Mouse (Mus musculus): Measurements from ENCODE around the gene Ikbkg.
"Not testable (repeated sequence)": the region's sequence is repeated elsewhere in the genome, so short reads cannot be mapped to it uniquely, and the experiment has no call there.

Ikbkg gene

GRCm38 (mm10) chrX:74392535-74393443 is at the start of gene Ikbkg, which contains the start of gene Fam3a:
Gene Ikbkg (plus strand): TSS chrX:74393290.
Gene Fam3a (minus strand): TSS chrX:74393272.
- DNase-seq (ENCODE audit: low read depth, low spot score), result peak; percentile 87

DNA sequence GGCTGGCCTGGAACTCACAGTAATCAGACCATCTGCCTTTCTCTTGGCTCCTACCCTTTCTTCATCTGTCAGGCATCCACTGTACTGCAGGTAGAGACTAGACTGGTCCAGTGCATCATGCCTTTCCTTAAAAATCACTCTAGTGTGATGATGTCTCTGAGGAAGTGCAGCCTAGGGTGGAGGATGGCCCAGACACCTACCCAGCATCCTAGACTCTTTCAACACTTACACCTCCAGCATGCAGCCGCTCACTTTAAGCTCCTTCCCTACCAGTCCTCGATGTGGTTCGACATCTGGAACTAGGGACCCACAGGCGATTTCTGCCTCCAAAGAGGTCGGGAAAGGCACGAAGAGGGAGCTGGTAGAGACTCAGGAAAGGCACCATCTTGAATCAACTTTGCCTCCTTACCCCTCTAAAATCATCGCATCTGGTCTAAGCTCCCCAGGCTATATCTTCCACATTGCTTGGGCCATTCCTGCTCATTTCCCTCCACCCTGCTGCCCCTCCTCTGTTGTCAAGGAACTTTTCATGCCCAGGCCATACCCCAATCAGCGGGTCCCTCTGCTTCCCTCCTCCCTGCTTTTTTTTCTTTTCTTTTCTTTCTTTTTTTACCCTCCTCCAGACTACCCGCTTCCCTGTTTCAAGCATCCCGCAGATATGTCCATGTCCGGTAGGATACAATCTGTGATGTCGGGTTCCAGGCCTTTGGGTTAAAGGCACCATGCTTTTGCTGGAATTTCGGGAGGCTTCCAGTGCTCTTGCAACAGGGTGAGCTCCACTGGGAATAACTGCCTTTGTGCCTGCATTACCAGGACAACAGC is 40.2 kb upstream of the Ikbkg start:
- DNase-seq (ENCODE audit: low read depth, low spot score), result no peak

DNA sequence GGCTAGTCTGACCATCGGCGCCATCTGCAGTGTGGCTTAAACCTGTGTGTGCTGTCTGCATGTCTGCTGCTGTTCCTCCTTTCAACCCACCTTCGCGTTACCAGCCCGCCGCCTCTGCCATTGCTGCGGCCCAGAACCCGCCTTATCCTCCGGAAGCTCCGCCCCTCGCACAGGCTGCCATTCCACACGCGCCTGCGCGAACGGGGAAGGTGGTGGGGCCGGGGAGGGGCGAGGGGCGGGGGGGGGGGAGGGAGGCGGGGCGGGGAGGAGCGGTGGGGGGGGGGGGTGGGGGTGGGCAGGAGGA is 39.7 kb upstream of the Ikbkg start, which contains the start of gene Lage3:
Lage3 (minus strand) TSS at position 152 of the 304 bp plus-strand sequence.
- peak; percentile 62 for DNase-seq (ENCODE audit: low read depth, low spot score)

- not testable (repeated sequence) for DNase-seq (ENCODE audit: low read depth, low spot score)
Measured at GRCm38 (mm10) chrX:74357069-74357468, 36.0 kb upstream of the Ikbkg start.

GRCm38 (mm10) chrX:74359171-74359570 is 33.9 kb upstream of the Ikbkg start:
- DNase-seq (ENCODE audit: low read depth, low spot score), result no peak

DNA sequence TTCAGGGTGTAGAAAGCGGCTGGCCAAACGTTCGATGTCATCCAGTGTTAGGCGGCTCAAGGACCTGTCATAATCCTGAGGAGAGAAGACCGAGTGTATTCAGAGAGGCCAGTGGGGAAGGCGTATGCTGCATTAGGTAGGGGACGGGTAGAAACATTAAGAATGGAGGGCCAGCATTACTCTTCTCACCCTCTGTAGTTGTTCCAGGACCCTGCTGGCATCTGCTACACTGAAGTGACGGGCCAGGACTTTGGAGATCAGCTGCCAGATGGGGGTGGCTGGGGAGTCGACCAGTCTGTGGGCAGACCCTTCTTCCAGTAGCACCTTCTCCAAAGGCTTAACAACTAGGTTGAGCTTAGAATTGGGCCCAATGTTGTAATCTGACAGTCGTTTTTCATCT is 25.6 kb upstream of the Ikbkg start:
- no peak for DNase-seq (ENCODE audit: low read depth, low spot score)

DNA sequence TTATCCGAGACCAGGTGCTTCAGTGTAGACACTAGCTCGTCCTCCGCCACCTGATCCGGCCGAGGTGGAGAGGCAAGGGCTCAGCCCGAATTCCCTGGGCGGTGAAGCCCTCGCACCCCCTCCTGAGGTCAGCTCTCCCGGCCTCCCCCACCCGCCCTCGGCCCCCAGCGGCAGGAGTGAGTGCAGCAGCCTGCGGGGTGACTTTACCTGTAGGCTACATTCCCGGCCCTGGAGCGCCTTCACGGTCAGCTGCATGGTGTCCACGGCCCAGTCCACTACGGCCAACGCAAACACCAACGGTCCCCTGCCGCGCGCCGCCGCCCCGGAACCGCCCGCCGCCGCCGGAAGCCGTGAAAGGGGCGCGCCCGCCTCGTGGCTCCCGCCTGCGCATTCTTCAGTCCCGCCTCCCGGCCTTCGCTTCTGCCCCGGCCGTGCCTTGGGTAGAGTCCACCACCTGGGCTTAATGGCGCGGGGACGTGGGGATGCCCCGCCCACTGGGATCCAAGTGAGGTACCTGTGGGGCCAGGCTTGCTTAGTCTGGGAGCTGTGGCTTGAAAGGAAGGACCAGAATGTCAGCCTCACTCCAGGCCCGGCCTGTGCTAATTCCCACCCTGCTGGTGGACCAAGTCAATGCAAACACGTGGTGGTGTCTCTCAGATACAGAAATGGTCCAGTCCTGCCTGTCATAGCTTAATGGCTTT is 24.7 kb upstream of the Ikbkg start:
- DNase-seq (ENCODE audit: low read depth, low spot score), result peak; percentile 40

DNA sequence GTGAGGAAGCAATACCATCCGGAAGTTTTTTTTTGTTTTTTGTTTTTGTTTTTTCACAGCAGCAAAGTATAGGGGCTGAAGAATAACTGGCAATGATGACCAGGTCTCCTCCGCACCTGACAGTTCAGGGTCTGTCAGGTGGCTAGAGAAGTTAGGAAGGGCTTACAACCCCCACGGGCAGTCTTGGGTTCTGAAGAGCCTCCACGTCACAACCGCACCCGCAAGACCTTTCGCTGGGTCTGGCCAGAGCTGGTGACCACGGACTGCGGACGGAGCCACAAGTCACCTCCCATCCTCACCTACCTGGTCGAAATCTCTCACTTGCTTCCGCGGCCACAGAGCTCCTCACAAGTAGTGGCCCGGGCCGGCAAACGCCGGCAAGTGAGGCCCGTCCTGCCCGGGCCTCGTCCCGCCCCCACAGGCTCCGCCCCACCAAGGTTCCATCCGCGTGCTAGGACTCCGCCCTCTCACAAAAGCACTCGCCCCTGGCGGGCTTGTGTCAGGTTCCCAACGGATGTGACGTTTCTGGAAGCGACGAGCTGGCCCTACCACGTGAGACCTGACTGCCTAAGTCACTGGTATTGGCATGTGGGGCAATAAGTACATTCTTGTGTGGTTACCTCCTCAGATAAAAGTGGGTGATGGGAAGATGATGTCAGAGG is 20.1 kb upstream of the Ikbkg start, which contains the start of the genes Ubl4a and Slc10a3:
Ubl4a (minus strand) TSS at position 331 of the 662 bp plus-strand sequence.
Slc10a3 (minus strand) TSS at position 462 of the 662 bp plus-strand sequence.
- peak; percentile 91 for DNase-seq (ENCODE audit: low read depth, low spot score)

- DNase-seq (ENCODE audit: low read depth, low spot score), result no peak
Measured at GRCm38 (mm10) chrX:74384451-74384850, 8.6 kb upstream of the Ikbkg start.

GRCm38 (mm10) chrX:74388153-74388552 is 4.9 kb upstream of the Ikbkg start:
- no peak for DNase-seq (ENCODE audit: low read depth, low spot score)

DNA sequence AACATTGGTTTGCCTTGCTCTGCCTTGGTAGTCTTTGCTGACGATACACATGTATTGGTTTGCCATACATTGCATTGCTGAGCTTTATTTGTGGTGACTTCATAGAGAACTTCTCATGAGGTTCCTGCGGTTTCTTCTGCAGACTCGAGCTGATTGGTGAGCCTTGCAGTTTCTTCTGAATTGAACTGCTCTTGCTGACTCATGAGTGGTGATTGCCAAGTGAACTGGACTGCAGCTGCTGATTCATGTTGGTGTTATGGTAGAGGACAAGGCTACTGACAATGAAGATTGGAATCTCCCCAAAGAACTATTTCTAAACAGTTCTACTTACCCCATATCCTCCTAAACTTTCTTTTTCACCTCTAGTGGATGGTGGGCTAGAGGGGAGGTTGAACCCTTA is 7.0 kb downstream of the Ikbkg start:
- no peak for DNase-seq (ENCODE audit: low read depth, low spot score)

GRCm38 (mm10) chrX:74408340-74408739 is 15.2 kb downstream of the Ikbkg start:
- no peak for DNase-seq (ENCODE audit: low read depth, low spot score)

- peak; percentile 63 for DNase-seq (ENCODE audit: low read depth, low spot score)
Measured at GRCm38 (mm10) chrX:74413377-74413776, 20.3 kb downstream of the Ikbkg start.

DNA sequence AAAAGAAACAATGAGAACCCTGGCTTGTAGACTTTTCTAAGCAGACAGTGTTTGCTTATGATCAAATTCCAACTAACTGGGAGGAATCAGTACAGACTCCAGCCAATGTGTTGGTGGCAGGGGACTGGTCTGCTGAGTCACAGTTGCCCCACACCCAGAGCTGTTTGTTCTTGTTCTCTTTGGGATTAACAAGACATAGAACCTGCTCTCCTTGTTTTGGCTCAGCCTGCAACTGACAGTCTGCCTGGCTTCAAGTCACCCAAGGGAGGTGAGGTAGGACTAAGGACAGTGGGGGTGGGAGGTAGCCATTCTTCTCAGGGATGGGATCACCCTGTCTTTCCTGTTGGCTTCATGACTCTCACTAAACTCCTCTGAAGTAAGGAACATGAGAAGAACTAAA is 31.4 kb downstream of the Ikbkg start:
- no peak for DNase-seq (ENCODE audit: low read depth, low spot score)

- DNase-seq (ENCODE audit: low read depth, low spot score), result no peak
Measured at GRCm38 (mm10) chrX:74425195-74425594, 32.1 kb downstream of the Ikbkg start.

GRCm38 (mm10) chrX:74426256-74426655 is 33.2 kb downstream of the Ikbkg start:
- no peak for DNase-seq (ENCODE audit: low read depth, low spot score)

GRCm38 (mm10) chrX:74427116-74427515 is 34.0 kb downstream of the Ikbkg start:
- no peak for DNase-seq (ENCODE audit: low read depth, low spot score)

DNA sequence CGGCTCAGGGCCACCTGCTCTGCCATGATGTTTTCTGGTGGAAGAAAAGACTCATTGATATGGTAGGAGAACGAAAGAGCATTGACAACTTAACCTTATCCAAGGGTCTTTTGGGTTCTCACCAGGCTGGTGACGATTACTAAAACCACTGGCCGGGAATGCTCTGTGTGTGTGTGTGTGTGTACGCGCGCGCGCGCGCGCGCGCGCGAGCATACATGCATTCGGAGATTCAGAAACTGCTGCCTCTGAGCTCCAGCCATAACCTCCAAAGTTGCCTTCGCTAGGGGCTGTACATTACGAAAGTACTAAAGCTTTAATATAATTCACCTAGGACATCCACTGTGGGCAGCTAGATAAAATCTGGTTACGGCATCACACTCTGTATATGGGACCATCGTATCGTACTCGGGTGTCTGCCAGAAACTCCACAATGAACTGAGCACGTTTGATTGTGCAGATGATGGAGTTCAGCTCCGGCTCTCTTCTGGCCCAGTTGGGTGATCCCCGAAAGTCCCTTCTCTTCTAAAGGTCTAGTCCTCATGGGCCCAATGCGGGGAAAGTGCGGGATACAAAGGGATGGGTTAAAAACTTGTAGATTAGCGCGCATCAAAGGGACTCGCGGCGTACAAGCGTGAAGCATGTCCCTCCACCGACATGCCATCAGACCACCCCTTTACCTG is 35.2 kb downstream of the Ikbkg start:
- no peak for DNase-seq (ENCODE audit: low read depth, low spot score)

GRCm38 (mm10) chrX:74428826-74429276 is 35.8 kb downstream of the Ikbkg start, which contains the start of gene G6pdx:
Gene G6pdx (minus strand): TSS chrX:74429194.
- peak; percentile 87 for DNase-seq (ENCODE audit: low read depth, low spot score)

DNA sequence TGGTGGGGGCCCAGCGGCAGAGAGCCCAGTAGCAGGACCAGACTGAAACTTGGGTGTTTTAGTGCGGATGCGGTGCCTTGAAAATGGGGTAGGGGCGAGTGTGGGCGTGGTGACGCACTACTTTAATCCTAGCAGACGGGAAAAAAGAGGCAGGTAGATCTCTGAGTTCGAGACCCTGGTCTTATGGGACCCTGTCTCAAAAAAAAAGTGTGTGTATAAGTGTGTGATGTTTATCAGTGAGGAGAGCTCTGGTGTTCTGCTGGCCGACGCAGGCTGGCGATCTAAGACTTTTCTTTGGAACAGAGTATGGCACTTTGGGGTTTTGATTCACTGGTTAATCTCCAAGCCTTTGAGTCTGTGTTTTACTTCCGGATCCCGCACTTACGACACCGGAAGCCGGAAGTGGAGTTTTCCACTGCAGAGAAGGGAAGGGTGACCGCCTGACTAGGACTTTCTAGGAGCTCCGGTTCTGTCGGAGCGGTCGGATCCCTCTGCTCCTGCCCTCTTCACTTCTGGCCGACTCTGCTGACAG is 36.3 kb downstream of the Ikbkg start:
- peak; percentile 77 for DNase-seq (ENCODE audit: low read depth, low spot score)

All from ES-CJ7 (cell line).